Mouse (Mus musculus): ENCODE results near the gene Faf1.
"Not testable (repeated sequence)": the region's sequence is repeated elsewhere in the genome, so short reads cannot be mapped to it uniquely, and the experiment has no call there.

Gene Faf1

DNA sequence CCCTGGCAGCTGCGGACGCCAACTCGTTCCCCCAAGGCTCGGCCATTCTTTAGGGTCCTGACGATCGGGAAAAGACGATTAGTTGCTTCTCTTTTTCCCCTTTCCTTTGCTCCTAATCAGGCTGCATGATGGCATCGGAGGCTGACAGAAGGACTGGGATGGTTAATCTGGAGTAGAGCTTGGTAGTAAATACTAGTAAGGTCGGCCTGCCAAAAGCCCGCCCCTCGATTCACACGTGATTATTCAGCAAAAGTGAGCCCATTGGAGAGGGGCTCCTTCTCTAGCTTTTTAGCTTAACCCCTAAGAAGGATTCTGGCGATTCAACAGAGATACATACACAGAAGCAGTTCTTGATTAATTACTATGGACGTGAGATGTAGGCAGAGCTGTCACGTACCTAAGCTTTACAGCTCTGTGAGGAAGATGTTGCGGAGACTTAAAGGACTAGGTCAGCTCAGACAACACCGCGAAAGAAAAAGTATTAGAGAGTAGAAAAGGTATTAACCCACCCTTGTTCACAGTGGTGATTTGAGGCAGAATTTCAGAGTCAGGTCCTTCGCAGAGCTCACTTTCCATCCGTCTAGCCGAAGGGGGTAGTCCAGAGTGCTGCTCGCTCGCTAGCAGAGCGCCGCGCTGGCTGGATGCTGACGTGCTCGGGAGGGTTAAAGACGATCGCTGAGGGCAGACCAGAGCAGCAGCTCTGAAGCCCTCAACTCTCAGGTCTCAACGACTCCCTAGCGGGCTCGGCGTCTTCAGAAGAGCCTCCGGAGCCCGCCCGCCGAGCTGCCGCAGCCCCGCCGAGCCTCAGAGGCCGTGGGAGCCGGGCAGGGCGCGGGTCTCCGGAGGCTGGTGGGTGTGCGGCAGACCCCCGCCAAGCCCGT, 11.0 kb upstream of the Faf1 start:
- peak; percentile 33 to 49 for DNase-seq (ENCODE audit: low spot score in 2 of 2)

DNA sequence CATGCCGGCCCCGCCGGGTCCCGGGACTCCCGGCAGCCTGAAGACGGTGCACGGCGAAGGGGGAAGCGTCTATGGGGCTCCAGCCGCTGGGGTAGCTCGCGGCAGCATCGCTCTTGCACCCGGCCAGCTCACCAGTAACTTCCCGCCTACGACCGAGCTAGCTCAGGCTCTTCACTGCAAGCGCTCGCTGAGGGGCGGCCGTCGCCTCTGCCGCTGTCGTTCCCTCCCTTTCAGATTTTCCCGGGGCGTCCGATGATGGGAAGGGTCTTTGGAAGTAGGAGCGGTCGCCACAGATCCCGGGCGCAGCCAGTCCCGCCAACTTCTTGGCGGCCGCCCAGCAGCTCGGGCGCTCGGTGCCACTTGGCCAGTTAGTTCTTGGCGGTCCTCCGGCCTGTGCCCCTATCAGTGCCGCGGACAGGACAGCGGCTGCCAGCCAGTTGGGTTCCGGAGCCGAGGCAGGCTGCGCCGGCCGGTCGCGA, 10.4 kb upstream of the Faf1 start:
- peak; percentile 47 to 51 for DNase-seq (ENCODE audit: low spot score in 2 of 2)

DNA sequence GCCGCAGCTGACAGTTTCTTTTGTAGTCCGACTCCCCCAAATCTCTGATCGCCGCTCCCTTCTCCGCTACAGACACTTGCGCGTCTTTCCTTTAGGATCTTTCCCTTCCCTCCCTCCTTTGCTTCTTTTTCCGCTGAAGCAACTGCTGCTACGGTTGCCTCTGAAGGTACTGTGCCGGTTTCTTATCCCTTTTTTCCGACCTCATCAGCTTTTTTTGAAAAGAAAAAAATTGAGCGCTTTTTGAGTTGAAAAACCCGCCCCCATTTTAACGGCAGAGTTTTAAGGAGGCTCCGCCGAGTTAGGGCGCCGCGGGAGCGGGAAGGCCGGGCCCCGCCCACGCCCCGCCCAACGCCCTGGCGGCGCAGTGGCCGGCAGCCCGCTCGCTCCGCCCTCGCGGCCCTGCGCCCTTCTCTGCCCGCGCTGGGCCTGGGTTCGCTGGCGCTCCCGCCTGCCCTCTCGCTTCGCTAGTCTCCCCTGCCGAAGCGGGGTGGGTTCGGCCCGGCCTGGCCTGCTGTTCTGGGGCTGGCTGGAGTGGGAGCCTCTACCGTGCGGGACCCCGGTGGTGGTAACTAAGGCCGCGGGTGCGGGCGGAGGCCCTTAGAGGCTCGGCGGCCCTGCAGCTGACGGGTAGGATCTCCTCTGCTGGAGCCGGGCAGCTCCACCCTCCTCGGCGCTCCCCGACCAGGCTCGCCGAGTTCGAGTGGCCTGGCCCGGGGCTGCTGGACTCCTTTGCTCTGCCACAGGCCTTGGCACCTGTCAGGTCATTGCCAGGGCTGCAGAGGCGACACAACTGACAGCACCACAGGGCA, 9.7 kb upstream of the Faf1 start, which contains the start of gene Cdkn2c:
Gene Cdkn2c, minus strand, starts transcription at position 729 of the 809 bp plus-strand sequence.
- peak; percentile 77 to 84 for DNase-seq (ENCODE audit: low spot score in 2 of 2)

DNA sequence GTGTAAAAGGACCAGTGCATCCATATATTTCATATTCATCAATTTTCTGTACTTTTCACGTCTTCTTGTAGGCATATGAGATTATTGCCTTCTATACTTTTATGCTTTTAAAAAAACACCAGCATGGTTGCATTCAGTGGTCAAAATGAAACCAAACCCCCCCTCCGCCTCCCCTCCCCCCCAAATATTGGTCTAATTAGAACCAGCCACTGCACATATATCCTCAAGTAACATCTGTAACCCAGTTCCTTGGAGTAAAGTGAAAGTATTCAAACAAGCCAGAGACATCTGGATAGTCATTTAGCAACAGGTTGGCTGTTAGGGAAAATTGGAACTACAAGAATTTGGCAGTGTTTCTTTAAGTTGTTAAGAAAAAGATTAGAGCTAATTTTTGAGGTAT, 8.9 kb upstream of the Faf1 start:
- no peak for DNase-seq (ENCODE audit: low spot score in 2 of 2)

DNA sequence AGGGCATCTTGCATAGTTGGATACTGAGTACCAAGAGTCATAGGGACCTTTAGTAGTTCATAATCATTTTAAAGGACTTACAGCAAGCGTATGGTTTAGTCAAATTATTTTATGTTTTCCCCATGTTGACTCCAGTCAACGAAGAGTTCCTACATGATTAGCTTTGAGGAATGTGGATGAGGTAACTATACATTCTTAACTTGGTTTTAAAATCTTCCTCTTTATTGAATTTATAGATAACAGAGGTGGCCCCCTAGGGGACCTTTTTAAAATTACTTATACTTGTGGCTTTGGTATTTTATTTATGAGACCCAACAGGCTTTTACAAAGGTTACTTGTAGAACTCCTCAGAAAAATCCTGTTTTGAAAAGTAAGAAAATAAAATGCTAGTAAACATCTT, 6.2 kb upstream of the Faf1 start:
- no peak for DNase-seq (ENCODE audit: low spot score in 2 of 2)

DNA sequence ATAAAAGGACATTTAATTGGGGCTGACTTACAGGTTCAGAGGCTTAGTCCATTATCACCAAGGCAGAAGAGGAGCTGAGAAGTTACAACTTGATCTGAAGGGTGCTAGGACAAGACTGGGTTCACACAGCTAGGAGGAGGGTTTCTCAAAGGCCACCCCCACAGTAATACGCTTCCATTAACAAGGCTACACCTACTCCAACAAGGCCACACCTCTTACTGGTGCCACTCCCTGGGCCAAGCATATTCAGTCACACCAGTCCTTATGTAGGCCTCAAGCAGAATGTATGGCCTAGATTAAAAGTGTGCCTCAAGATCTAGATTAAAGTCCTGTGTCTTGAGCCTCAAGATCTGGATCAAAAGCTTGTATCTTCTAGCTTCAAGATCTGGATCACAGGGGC, 4.4 kb upstream of the Faf1 start:
- no peak for DNase-seq (ENCODE audit: low spot score in 2 of 2)

DNA sequence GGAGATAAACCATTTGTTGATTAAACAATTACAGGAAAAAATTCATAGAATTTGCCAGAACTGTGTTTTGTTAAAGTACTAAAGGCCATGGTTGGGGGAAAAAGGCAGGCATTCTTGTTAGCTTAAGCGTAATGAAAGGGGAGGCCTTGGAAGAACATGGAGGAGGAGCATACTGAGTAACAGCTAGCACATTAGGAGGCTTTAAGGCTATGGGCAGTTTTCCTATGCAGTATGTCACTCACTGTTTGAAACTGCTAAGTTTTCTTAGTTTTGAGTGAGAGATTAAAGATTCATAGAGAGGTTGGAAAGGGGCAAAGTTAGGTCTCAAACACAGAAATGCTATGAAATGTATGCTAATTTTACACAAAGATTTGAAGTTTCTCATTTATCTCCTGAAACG, 2.3 kb upstream of the Faf1 start:
- DNase-seq (ENCODE audit: low spot score in 2 of 2): no peak

DNA sequence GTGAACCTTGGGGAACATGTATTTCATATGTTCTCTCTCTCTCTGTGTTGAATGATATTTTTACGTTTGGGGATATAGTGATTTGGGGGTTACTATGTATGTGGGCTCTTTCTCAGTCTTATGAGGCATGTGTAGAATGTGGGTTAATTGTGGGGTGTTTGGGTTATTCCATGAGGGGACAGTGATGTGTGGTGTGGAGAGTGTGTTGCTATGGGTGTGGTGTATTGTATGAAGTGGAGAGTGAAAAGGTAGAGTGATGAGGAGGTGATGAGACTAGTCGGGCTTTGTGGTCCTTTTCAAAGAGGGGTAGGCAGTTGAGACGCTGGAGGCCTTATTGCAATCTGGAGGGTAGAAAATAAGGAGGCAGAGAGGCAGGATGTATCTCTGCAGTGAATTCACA, 833 bp downstream of the Faf1 start:
- no peak for DNase-seq (ENCODE audit: low spot score in 2 of 2)

DNA sequence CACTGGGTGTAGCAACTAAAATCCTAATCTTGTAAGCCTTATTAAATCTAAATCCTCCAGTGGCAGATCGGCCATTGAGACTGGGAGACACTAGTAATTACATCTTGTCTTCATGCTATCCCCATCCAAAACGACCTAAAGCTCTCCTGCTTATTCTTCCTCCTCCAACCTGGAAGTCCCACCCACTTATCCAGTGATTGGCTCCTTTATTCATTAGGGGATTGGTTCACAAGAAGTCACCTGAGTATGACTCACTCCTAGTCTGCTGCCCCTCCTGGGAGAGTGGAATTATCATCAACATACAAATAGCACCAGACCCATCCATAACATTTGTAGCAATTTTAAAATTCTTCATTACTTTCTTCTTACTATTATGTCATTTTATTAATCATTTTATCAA, 7.2 kb downstream of the Faf1 start:
- DNase-seq (ENCODE audit: low spot score in 2 of 2): no peak

DNA sequence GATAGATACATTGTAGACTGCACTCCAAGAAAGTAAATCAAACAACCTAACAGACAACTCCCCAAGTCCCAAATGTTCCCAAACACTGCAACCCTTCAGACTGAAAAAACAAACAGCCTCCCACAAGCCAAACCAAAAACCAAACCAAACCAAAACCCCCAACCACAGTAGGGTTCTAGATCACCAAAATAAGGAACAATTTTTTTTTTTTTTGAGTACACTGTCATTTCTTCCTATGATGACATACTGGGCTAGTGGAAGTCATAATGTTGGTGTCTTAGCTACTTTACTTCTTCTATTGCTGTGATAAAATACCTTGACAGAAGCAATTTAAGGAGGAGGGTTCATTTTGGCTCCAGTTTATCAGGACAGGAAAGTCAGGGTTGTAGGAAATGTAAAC, 16.3 kb downstream of the Faf1 start:
- DNase-seq (ENCODE audit: low spot score in 2 of 2): no peak

DNA sequence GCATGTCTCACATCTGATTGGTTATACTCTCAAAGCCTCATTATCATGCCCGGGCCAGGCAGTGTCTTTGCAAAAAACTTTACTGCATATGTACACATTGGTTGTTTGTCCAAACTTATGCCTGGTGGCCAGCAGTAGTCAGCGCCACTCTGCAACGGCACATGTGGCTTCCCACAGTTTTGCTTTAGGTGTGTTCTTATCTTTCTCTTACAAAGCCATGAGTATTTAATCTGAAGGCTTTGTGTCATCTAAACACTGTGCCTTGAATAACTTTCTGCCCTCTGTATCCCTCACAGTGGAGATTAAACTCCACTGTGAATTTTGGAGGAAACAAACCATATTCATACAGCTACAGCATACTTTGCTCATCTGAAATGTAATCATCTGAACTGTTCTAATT, 24.3 kb downstream of the Faf1 start:
- DNase-seq (ENCODE audit: low spot score in 2 of 2): not testable (repeated sequence)

DNA sequence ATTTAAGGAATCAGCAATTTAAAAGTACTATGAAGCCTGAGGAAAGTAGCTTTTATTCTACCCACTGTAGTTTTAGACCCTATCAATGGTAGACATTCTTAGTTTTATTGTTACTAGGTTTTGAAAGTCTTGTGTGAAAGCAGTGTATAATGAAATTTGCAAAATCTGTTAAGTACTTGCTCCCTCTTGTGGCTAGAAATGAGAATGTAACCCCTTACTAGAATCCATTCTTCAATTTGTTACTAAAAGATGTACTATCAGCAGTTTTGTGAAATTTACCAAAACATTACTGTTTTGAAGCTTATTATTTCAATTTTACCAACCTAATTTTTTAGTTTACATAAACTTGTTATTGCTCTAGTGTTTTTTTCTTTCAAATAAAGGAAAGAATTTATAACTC, 27.2 kb downstream of the Faf1 start:
- DNase-seq (ENCODE audit: low spot score in 2 of 2): no peak

DNA sequence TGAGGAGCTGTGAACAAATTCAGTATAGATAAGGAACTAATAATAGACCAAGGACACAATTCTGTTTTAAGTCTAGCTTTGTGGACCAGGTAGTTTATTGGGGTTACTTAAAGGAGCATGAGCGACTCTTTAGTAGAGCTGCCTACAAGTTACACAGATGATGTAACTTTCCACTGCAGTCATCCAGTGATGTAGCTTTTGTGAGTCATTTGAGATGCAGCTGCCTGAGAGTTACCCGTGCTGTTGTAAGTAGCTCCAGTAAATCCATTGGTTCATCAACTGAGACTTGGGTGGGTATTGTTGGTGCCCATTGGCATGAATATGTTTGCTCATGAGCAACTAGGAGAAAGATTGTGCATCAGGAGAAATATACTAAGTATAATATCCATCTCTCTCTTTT, 29.0 kb downstream of the Faf1 start:
- no peak for DNase-seq (ENCODE audit: low spot score in 2 of 2)

DNA sequence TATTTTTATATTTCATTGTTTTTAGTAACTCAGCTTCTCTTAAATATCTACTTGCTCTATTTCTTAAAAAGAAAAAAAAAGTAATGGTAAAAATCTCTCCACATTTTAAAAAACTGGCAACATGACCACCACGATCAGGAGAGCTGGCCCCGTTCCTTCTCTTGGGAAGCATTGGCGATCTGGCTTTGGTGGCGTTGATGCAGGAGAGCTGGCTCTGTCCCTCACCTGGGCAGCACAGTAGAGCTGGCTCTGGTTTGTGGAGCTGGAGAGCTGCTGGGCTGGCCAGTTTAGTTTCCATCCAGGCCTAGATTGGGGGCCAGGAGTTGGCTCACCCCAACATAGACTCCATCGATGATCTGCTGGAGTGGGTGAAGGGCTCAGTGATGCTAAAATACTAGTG, 42.9 kb downstream of the Faf1 start:
- DNase-seq (ENCODE audit: low spot score in 2 of 2): no peak

DNA sequence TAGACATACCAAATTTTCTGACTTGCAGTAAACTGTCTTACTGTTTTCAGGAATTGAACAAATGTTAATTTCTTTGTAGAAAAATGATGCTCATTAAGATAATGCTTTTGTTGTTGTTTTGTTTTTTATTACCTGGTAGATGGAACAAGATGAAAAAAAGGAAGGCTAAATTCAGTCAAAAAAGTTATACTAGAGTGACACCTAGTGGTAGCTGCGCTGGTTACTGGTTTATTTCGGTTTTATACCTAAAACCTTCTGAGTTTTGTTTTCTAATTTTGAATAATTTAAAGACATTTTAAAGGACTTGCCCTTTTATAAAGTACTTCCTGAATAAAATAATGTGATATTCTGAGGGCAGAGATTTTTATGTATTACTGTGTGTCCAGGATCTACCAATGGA, 52.9 kb downstream of the Faf1 start:
- DNase-seq (ENCODE audit: low spot score in 2 of 2): peak in 1 of 2 experiments; percentile 14

DNA sequence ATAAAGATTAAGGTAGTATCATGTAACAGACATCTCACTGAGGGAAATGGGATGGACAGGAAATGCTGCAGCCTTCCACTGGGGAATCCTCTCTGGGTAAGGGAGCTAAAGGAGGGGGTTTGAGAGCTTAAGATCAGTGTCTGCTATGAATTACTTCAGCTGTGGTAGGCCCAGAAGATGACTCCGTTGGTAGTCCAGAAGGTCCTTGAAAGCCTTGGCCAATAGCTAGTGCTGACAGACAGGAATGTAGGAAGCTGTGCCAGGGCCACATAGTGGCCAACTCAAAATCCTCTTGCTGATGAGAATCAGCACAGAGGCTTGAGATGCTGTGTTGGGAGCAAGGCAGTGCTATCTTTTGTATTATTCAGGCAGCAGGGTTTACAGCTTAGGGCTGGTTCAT, 59.4 kb downstream of the Faf1 start:
- DNase-seq (ENCODE audit: low spot score in 2 of 2): no peak

DNA sequence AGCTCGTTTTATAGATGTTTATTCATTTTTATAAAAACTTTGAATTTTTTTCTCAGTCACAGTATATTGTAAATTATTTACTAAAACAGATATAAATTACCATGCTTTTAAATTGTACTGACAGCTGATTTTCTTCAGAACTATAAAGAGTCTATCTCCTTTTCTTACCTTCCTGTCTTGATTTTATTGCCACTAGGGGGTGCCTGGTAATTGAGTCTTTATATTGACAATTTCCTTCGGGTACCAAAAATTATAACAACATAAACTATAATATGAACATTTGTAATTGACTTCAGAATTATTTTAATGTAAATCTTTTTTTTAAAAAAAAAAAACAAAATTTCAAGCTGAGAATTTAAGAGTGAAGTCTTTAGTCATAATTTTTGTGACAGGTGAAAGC, 67.6 kb downstream of the Faf1 start:
- DNase-seq (ENCODE audit: low spot score in 2 of 2): no peak

DNA sequence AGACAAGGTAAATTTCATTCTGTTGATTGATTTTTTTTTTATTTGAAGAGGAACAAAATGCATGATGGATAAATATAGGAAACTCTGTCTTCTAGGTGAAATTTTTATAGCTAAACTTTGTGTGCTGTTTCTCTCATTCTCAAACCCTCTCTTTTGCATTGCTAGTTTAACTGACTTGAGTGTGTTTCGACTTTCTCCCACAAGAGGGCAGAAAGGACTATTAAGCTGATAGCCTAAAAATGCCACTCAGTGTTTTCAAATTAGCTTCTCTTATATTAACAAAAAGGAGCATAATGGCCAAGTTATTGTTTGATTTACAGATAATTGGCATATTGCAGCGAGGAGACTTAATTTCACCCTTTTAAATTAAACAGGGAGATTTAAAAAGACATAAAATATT, 82.6 kb downstream of the Faf1 start:
- peak in 1 of 2 experiments; percentile 1 for DNase-seq (ENCODE audit: low spot score in 2 of 2)

DNA sequence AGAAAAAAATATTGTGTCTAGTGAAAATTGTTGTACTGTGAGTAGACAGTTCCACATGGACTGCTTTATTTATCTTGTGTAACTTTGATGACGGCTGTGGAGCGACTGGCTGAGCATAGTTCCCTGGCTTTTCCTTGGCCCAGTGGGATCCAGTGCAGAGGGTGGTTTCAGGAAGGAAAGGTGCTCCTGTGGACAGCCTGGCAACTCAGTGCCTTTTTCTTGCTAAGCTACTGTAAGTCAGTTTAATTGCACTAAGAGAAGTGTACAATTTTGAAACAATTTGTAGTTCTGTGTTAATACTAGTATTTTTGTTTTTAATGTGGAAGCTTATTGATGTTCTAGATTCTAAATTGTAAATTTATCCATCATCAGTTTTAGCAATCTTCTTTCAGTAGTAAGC, 83.5 kb downstream of the Faf1 start:
- no peak for DNase-seq (ENCODE audit: low spot score in 2 of 2)

DNA sequence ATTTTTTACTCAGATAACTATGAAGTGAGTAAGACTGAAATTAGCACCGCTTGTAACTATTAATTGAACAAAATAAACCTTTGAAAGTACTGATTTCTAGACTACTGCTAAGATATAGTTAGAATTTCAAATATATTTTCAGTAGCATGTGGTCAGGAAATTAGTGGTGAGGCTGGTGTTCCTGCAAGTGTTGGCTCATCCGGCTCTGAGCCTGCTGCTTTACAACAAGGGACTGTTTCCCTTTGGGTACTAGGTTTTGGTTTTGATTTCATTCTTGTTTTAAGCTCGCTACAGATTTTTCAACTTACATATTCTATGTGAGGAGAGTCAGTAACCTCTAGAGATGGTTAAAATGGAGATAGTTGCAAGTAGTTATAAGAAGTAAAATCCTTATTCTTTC, 84.1 kb downstream of the Faf1 start:
- no peak for DNase-seq (ENCODE audit: low spot score in 2 of 2)

DNA sequence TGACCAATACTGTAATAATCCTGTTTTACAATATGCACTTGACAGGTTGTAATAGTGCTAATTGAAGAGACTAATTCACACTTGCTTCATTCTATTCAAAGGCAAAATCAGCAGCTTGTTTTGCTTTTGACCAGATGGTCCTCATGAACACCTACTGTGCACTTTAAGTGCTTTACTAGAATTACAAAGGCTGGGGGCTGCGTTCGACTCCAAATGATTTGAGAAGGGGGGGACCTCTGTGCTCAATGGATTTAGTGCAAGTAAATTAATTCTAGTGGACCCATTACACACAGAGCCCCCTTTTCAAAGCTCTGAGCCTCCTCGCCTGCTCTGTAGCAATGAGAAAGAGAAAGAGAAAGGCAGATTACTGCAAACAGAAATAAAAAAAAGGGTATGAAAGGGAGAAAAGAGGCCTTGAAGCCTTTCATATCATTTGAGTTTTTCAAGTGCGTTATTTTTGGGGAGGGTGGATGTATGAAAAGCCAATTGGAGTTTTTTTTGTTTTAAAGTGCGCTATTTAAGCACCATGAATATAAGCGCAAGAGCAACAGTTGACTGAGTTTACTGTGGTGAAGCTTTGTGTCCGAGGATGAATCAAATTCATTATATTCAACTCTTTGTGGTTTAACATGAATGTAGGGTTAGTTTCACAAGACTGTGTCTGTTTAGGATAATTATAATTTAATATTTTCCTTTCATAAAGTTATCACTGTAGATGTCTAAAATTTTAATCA, 86.5 kb downstream of the Faf1 start:
- DNase-seq (ENCODE audit: low spot score in 2 of 2): no peak

DNA sequence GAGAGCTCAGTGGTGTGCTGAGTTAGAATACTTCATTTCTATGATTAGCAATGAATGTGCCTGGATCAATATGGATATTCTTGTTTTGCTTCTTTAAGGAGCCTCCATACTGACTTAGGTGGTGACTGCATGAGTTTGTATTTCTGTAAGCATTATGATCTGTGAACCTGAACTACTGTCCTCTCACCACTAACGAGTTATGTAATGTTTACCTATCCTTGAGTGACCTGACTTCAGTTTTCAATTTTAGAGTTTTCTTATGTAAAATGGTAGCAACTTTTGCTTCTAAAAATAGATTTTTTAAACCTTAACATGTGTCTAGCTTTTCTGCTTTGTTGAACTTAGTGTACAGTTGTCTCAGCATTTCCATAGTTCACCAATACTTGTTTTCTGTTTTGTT, 92.7 kb downstream of the Faf1 start:
- no peak for DNase-seq (ENCODE audit: low spot score in 2 of 2)

Measured in spleen, postnatal 14 days (tissue).